Mouse (Mus musculus): ENCODE measurements around the gene Evi2b. TPM values are rescaled to one million over a fixed set of nuclear protein-coding genes. Genes with fewer than 3 reads are reported as not detected.

Gene Evi2b
- polyA plus RNA-seq (2014; fragmentation: Nextera tagmentation; extraction: Ambion mirVana): 1.1 and 1.5 TPM in 2 replicates

DNA sequence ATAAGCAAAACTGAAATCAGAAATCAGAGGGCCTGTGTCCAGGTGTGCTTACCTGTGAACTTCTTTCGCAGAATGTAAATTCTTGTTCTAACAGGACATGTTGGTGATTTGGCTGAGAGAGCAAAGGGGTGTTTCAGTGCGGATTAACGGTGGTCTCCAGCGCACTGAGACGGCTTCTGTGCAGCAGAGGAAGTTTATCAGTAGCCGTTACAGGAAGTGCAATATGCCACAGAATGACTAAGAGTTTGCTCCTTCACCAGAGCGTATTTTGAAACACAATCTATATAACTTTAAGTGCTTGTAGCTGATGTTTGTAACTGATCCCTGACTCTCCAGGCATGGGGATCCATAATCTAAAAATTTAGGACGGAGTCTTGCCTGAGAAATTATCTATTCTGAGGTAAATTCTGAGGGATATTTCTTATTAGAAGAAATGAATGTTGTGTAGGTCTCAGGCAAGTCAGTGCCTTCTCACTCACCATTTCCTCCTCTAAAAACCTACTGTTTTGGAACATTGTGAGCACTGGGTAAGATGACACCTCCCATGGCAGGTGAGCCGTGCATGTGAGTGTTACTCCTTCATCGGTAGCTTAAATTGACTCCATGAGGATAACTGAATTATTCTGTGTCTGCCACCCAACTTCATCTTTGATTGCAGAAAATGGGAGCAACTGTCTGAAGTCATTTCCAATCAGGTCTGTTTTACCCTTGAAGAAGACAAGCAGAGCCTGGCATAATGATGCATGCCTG, at the start of gene Evi2b:
Gene Evi2b (minus strand): TSS at position 203 of the 750 bp plus-strand sequence.
- no peak within 1 kb of the TSS for H3K27ac ChIP-seq (ENCODE audit: low read depth, low read length)
- no peak within 1 kb of the TSS for H3K4me2 ChIP-seq (ENCODE audit: low read depth)
- H3K4me3 ChIP-seq (ENCODE audit: low read depth, low read length): no peak within 1 kb of the TSS
- ATAC-seq (ENCODE audit: insufficient read depth, low FRiP score, low TSS enrichment): no peak
- H3K9ac ChIP-seq (ENCODE audit: low read length): no peak within 1 kb of the TSS
- H3K4me1 ChIP-seq (ENCODE audit: control insufficient read depth, insufficient read depth, low read length): no peaks in the 10 kb centered on the region
- H3K36me3 ChIP-seq (ENCODE audit: control insufficient read depth, insufficient read depth, low read length): no peaks in the 10 kb centered on the region
- no peaks in the 10 kb centered on the region for H3K27me3 ChIP-seq (ENCODE audit: control insufficient read depth, insufficient read depth, low read length)
- DNase-seq (ENCODE audit: low spot score): no peak
- 86% methylated on average over 10 of the region's 10 CpGs for WGBS
- no peaks in the 10 kb centered on the region for H3K9me3 ChIP-seq (ENCODE audit: control insufficient read depth, low read length)

DNA sequence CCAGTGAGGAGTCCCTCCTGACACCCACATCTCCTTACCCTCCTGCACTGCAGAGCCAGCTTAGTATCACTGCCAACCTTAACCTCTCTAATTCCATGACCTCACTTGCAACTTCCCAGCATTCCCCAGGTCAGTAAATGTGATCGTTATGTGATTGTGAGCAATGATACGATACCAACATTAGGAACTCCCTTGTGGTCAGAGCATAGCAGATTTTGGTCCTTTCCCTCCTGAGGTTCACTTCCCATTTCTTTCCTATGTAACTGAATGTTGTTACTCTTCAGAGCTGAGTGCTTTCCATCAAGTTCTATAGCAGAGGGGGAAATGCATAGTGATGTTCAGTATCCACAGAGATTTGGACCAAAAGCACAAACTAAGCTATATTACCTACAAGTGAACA, 46.8 kb upstream of the Evi2b start:
- no peaks in the 10 kb centered on the region for H3K4me1 ChIP-seq (ENCODE audit: control insufficient read depth, insufficient read depth, low read length)
- H3K36me3 ChIP-seq (ENCODE audit: control insufficient read depth, insufficient read depth, low read length): peaks cover 7% of the 10 kb centered on the region
- WGBS: 80% methylated on average over 2 of the region's 2 CpGs
- H3K9ac ChIP-seq (ENCODE audit: low read length): no peak overlapping the region
- no peak overlapping the region for H3K4me2 ChIP-seq (ENCODE audit: low read depth)
- DNase-seq (ENCODE audit: low spot score) (no peak), ATAC-seq (ENCODE audit: insufficient read depth, low FRiP score, low TSS enrichment) (no peak)
- H3K27me3 ChIP-seq (ENCODE audit: control insufficient read depth, insufficient read depth, low read length): no peaks in the 10 kb centered on the region
- no peaks in the 10 kb centered on the region for H3K9me3 ChIP-seq (ENCODE audit: control insufficient read depth, low read length)
- no peak overlapping the region for H3K4me3 ChIP-seq (ENCODE audit: low read depth, low read length)
- no peak overlapping the region for H3K27ac ChIP-seq (ENCODE audit: low read depth, low read length)

DNA sequence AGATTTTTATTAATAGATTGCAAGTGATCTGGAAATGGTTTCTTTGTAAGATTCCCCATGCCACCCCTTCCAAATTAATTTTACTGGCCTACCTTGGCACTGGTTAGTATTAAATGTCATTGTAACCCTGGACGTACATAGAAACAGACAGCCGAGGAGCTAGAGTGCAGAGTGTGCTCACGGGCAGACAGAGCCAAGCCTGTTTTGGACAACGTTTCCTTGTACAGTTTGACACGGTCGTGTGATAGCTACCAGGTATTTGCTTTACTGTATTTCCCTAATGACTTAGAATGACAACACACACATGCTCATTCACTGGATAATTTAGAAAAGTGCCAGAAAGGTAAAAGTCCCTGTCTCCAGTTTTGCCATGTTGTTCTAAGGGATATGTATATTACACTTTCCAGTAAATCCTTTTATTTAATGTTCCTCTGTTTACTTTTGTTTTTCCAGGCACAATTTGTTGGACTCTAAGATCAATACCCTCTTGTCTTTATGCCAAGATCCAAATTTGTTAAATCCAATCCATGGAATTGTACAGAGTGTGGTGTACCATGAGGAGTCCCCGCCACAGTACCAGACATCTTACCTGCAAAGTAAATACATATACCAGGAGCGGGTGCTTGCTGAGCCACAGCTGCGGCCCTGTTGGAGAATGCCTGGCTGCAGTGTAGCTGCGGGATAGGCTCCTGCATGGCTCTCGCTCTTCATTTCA, 44.8 kb upstream of the Evi2b start:
- no peak overlapping the region for H3K4me3 ChIP-seq (ENCODE audit: low read depth, low read length)
- no peaks in the 10 kb centered on the region for H3K27me3 ChIP-seq (ENCODE audit: control insufficient read depth, insufficient read depth, low read length)
- H3K9ac ChIP-seq (ENCODE audit: low read length): no peak overlapping the region
- no peaks in the 10 kb centered on the region for H3K4me1 ChIP-seq (ENCODE audit: control insufficient read depth, insufficient read depth, low read length)
- H3K9me3 ChIP-seq (ENCODE audit: control insufficient read depth, low read length): no peaks in the 10 kb centered on the region
- H3K27ac ChIP-seq (ENCODE audit: low read depth, low read length): no peak overlapping the region
- H3K36me3 ChIP-seq (ENCODE audit: control insufficient read depth, insufficient read depth, low read length): peaks cover 11% of the 10 kb centered on the region
- 88% methylated on average over 11 of the region's 11 CpGs for WGBS
- H3K4me2 ChIP-seq (ENCODE audit: low read depth): no peak overlapping the region
- no peak for DNase-seq (ENCODE audit: low spot score)
- ATAC-seq (ENCODE audit: insufficient read depth, low FRiP score, low TSS enrichment): no peak

DNA sequence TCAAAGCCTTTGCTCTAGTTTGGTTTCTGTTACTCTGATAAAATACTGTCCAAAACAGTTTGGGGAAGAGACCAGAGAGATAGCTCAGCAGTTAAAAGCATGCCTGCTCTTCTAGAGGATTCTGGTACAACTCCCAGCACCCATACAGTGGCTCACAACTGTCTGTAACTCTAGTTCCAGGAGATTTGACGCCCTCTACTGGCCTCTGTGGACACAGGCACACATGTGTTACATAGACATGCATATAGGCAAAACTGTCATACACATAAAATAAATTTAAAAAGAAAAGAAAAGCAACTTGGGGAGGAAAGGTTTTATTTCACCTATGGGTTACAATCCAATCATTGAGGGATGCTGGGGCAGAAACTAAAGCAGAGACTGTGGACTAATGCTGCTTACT, 43.4 kb upstream of the Evi2b start:
- WGBS: 66% methylated on average over 1 of the region's 1 CpGs
- no peak for ATAC-seq (ENCODE audit: insufficient read depth, low FRiP score, low TSS enrichment)
- peaks cover 11% of the 10 kb centered on the region for H3K36me3 ChIP-seq (ENCODE audit: control insufficient read depth, insufficient read depth, low read length)

DNA sequence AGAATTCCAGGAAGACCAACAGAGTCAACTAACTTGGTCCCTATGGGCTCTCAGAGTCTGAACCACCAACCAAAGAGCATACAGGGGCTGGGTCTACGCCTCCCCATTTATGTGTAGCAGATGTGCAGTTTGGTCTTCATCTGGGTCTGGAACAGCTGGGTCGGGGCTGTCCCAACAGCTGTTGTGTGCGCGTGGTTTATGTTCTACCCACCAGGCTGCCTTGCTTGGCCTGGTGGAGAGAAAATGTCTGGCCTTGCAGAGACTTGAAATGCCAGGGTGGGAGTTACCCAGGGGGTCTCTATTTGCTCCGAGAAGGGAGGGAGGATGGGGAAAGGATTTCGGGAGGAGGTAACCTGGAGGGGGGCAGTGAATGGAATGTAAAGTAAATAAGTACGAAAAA, 39.9 kb upstream of the Evi2b start:
- Histone ChIP-seq H3K9ac (ENCODE audit: low read length) (no peak overlapping the region), H3K36me3 (ENCODE audit: control insufficient read depth, insufficient read depth, low read length) (peaks cover 11% of the 10 kb centered on the region), H3K4me1 (ENCODE audit: control insufficient read depth, insufficient read depth, low read length) (no peaks in the 10 kb centered on the region), H3K27ac (ENCODE audit: low read depth, low read length) (no peak overlapping the region), H3K27me3 (ENCODE audit: control insufficient read depth, insufficient read depth, low read length) (no peaks in the 10 kb centered on the region), H3K9me3 (ENCODE audit: control insufficient read depth, low read length) (no peaks in the 10 kb centered on the region), H3K4me3 (ENCODE audit: low read depth, low read length) (no peak overlapping the region), H3K4me2 (ENCODE audit: low read depth) (no peak overlapping the region)
- no peak for DNase-seq (ENCODE audit: low spot score)
- ATAC-seq (ENCODE audit: insufficient read depth, low FRiP score, low TSS enrichment): no peak
- WGBS: 92% methylated on average over 7 of the region's 7 CpGs

More for the DNA sequence above, 43.4 kb upstream of the Evi2b start:
- H3K9ac ChIP-seq (ENCODE audit: low read length): no peak overlapping the region
- H3K9me3 ChIP-seq (ENCODE audit: control insufficient read depth, low read length): no peaks in the 10 kb centered on the region
- DNase-seq (ENCODE audit: low spot score): no peak
- H3K4me1 ChIP-seq (ENCODE audit: control insufficient read depth, insufficient read depth, low read length): no peaks in the 10 kb centered on the region
- H3K4me2 ChIP-seq (ENCODE audit: low read depth): no peak overlapping the region
- H3K4me3 ChIP-seq (ENCODE audit: low read depth, low read length): no peak overlapping the region
- H3K27me3 ChIP-seq (ENCODE audit: control insufficient read depth, insufficient read depth, low read length): no peaks in the 10 kb centered on the region
- no peak overlapping the region for H3K27ac ChIP-seq (ENCODE audit: low read depth, low read length)

DNA sequence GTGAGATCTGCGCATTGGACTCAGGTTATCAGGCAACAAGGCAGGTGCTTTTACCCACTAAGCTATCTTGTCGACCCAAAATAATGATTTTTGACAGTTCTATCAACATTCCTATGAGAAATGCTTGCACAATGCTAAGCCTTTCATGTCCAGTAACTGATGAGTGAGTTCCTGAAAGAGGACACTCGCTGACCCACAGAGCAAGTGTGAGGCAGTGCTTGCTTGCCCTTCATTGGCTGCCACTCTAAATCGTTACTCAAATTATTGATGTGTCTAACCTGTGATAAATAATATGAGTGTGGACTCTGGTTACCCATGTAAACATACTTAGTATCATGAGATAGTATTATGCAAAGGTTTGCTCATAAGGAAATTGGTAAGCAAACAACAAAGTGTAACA, 37.0 kb upstream of the Evi2b start:
- no peak overlapping the region for H3K27ac ChIP-seq (ENCODE audit: low read depth, low read length)
- peaks cover 8% of the 10 kb centered on the region; the same call in 1 of the 2 replicates for H3K36me3 ChIP-seq (ENCODE audit: control insufficient read depth, insufficient read depth, low read length)
- no peak overlapping the region for H3K9ac ChIP-seq (ENCODE audit: low read length)
- H3K27me3 ChIP-seq (ENCODE audit: control insufficient read depth, insufficient read depth, low read length): no peaks in the 10 kb centered on the region
- WGBS: 88% methylated on average over 4 of the region's 4 CpGs
- DNase-seq (ENCODE audit: low spot score) (no peak), ATAC-seq (ENCODE audit: insufficient read depth, low FRiP score, low TSS enrichment) (no peak)
- H3K9me3 ChIP-seq (ENCODE audit: control insufficient read depth, low read length): no peaks in the 10 kb centered on the region
- no peak overlapping the region for H3K4me3 ChIP-seq (ENCODE audit: low read depth, low read length)
- H3K4me1 ChIP-seq (ENCODE audit: control insufficient read depth, insufficient read depth, low read length): no peaks in the 10 kb centered on the region
- H3K4me2 ChIP-seq (ENCODE audit: low read depth): no peak overlapping the region

DNA sequence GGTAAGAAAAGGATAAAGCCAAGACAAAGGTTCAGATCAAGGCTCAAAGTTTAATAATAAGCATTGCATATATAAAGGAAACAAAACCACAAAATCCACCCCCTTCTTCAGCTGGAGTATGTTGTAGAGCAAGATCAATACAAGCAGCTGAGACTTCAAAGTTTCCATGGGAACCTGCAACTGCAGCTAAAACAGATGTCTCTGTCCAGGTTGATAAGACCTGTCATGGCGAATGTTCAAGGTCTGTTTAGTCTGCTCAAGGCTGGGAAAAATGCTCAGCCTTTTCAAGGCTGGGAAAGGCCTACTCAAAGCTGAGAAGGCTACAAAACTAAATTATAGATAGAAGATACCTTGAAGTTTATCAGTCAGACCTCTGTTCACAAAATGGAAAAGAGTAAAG, 29.1 kb upstream of the Evi2b start:
- WGBS: 90% methylated on average over 1 of the region's 1 CpGs
- Histone ChIP-seq H3K36me3 (ENCODE audit: control insufficient read depth, insufficient read depth, low read length) (peaks cover 11% of the 10 kb centered on the region), H3K4me1 (ENCODE audit: control insufficient read depth, insufficient read depth, low read length) (no peaks in the 10 kb centered on the region), H3K27ac (ENCODE audit: low read depth, low read length) (no peak overlapping the region), H3K4me2 (ENCODE audit: low read depth) (no peak overlapping the region), H3K27me3 (ENCODE audit: control insufficient read depth, insufficient read depth, low read length) (no peaks in the 10 kb centered on the region), H3K9ac (ENCODE audit: low read length) (no peak overlapping the region), H3K9me3 (ENCODE audit: control insufficient read depth, low read length) (no peaks in the 10 kb centered on the region), H3K4me3 (ENCODE audit: low read depth, low read length) (no peak overlapping the region)
- ATAC-seq (ENCODE audit: insufficient read depth, low FRiP score, low TSS enrichment) (no peak), DNase-seq (ENCODE audit: low spot score) (no peak)

DNA sequence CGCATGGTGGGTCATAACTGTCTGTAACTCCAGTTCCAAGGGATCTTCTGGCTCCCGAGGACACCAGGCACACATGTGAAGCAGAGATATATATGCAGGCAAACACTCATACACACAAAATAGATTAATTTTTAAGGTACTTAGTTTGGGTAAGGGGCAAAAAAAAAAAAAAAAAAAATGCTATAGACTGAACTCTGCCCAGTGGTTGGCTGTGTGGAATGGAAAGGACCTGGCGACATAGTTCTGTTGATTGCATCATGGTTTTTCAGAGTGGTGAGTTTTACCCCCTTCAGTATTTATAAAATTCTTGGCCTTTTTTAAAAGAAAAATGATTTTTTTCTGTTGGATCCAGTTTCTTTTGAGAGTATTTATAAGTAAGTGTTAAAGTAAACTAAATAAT, 12.7 kb upstream of the Evi2b start:
- Histone ChIP-seq H3K4me2 (ENCODE audit: low read depth) (no peak overlapping the region), H3K36me3 (ENCODE audit: control insufficient read depth, insufficient read depth, low read length) (no peaks in the 10 kb centered on the region; the same call in 1 of the 2 replicates), H3K9me3 (ENCODE audit: control insufficient read depth, low read length) (no peaks in the 10 kb centered on the region), H3K4me1 (ENCODE audit: control insufficient read depth, insufficient read depth, low read length) (no peaks in the 10 kb centered on the region), H3K27ac (ENCODE audit: low read depth, low read length) (no peak overlapping the region), H3K4me3 (ENCODE audit: low read depth, low read length) (no peak overlapping the region), H3K9ac (ENCODE audit: low read length) (no peak overlapping the region), H3K27me3 (ENCODE audit: control insufficient read depth, insufficient read depth, low read length) (no peaks in the 10 kb centered on the region)
- no peak for DNase-seq (ENCODE audit: low spot score)
- ATAC-seq (ENCODE audit: insufficient read depth, low FRiP score, low TSS enrichment): no peak
- 93% methylated on average over 3 of the region's 3 CpGs for WGBS

DNA sequence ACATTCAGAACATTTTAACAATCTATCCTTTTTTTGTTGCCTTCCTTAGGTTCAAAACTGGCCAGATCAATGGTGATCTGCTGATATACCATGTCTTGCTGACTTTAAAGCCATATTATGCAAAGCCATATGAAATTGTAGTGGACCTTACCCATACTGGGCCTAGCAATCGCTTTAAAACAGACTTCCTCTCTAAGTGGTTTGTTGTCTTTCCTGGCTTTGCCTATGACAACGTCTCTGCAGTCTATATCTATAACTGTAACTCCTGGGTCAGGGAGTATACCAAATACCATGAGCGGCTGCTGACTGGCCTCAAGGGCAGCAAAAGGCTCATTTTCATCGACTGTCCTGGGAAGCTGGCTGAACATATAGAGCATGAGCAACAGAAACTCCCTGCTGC, 12.0 kb upstream of the Evi2b start:
- no peaks in the 10 kb centered on the region for H3K4me1 ChIP-seq (ENCODE audit: control insufficient read depth, insufficient read depth, low read length)
- DNase-seq (ENCODE audit: low spot score): no peak
- no peaks in the 10 kb centered on the region for H3K27me3 ChIP-seq (ENCODE audit: control insufficient read depth, insufficient read depth, low read length)
- H3K9ac ChIP-seq (ENCODE audit: low read length): no peak overlapping the region
- no peak overlapping the region for H3K4me2 ChIP-seq (ENCODE audit: low read depth)
- no peak overlapping the region for H3K4me3 ChIP-seq (ENCODE audit: low read depth, low read length)
- no peak for ATAC-seq (ENCODE audit: insufficient read depth, low FRiP score, low TSS enrichment)
- H3K27ac ChIP-seq (ENCODE audit: low read depth, low read length): no peak overlapping the region
- 95% methylated on average over 4 of the region's 4 CpGs for WGBS
- H3K9me3 ChIP-seq (ENCODE audit: control insufficient read depth, low read length): no peaks in the 10 kb centered on the region
- no peaks in the 10 kb centered on the region; the same call in 1 of the 2 replicates for H3K36me3 ChIP-seq (ENCODE audit: control insufficient read depth, insufficient read depth, low read length)

Data from neural tube, embryonic 11.5 days (tissue).